Mouse (Mus musculus) ES-CJ7 (cell line): Measurements from ENCODE around the gene Grin2c.
A peak's percentile ranks its signal among the peaks of the same experiment; 100 is the strongest.

Source experiments
- DNase-seq: peaks from one replicate; pipeline ENCODE4 v3.0.0; 2011; ENCODE audit warnings: low read depth, low spot score

The Grin2c gene

DNA sequence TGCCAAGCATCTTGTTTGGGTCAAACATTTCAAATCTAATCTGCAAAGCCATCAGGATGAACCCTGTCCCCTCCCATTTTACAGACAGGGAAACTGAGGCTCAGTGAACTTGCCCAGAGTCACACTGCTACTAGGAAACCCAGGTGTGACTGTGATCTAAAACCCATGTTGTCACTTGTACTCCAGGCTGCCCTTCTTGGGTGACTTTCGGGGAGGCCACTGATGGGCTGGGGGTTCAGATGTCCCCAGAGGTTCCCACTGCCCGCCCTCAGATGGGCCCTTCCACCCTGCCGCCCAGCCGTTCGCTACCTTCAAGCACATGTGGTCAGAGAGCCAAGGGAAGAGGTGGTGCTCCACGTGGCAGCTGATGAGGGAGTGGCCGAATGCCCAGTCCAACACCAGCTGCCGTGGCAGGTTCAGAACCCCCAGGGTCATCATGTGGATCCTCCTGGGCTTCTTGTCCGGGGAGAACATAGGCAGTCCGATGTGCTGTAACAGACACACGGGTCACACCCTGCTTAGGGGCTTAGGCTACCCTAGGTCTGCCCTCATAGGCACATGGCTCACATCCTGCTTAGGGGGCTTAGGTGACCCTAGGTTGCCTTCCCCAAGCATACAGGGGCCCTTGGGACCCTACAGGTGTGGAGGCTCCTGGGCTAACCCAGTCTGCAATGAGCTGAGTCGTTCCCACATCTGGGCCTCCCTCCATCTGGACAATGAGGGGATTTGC lies 17.0 kb upstream of the Grin2c start:
- no peak for DNase-seq

DNA sequence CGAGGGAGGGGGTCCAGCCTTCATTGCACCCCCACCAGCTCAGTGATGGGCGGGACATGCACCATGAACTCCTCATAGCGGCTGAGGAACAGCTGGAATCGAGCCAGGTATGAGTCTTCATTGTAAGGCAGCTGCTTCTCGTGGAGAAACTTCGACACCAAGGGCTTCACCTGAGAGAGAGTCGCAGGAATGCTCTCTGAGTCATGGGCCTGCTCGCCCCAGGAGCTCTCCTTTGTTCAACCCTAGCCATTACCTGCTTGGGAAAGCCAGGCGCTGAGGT lies 16.4 kb upstream of the Grin2c start:
- DNase-seq, result no peak

DNA sequence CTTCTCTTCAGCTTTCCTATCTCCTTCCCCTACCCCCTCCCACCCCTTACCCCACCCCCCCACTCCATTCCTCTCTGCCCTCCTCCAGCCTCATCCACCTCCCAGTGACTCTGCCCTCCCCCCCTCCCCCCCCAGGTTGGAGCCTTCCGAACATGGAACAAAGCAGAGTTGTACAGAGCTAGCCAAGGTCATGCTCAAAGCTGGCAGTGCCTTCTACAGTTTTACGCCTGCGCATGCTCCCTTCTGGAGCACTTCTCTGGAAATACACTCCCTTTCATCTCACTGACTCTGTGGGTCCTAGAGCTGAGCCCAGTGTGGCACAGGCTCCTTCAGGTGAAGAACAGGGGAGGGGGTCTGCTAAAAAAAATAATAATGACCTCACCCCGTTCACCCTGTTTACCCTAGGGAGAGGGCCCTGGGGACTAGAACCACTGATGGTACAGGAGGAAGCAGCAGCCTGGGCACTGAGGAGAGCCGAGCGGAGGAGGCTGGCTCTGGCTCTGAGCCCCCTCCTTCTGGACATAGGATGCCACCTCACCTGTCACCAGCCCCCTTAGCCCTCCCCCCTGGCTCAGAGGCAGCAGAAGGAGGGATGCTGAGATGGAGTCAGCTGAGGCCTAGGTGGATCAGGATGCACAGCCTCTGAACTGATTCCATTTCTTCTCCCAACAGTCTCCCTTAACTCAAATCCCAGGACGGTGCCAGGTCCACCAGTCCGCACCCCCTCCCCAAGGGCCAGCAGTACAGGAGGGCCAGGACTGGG lies 15.9 kb upstream of the Grin2c start:
- DNase-seq, result no peak

DNA sequence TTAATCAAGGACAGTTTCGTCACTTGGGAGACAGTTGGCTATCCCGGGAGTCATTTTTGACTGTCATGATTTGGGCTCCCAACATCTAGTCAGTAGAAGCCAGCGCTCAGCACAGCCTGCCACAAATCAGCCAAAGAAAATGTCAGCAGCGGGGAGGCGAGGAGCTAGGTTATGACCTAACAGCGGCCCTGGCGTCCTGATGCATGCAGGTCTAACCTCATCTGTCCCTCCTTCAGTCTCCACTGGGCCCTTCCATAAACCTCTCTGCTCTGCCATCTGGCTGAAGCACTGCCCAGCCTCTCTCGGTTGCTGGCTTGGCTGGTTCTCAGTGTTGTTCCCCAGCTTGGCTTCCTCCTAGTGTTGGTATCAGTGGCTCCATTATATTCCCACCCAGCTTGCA lies 15.3 kb upstream of the Grin2c start:
- no peak for DNase-seq

DNA sequence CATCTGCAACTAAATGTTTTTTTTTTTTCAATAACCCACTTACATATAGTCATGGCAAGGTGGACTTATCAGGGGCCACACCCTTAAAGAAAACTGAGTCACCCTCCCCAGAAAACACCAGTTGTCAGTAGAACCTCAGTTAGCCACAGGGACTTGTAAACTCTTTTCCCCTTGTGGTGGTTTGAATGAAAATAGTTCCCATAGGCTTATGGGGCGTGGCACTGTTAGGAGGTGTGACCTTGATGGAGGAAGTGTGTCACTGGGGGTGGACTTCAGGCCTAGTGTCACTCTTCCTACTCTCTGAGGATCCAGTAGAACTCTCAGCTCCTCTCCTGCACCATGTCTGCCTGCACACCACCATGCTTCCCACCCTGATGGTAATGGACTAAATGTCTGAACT lies 12.7 kb upstream of the Grin2c start:
- DNase-seq, result peak; percentile 66

DNA sequence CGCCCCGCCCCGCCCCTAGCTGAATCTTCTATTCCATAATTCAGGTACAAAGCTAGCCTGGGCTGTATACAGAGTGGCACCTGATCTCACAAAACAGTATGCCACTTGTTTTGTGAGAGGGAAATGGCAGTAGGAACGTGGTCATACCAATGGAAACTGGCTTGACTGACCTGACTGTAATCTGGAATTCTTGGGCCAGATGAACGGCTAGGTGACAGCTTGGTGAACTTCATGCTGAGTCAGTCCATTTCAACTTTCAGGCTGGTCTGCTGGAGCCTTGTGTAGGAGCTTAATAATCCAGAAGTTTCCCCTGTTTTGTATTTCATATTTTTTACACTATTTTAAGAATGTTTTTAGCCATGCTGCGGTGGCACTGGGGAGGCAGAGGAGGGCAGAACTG lies 11.1 kb upstream of the Grin2c start:
- DNase-seq, result no peak

DNA sequence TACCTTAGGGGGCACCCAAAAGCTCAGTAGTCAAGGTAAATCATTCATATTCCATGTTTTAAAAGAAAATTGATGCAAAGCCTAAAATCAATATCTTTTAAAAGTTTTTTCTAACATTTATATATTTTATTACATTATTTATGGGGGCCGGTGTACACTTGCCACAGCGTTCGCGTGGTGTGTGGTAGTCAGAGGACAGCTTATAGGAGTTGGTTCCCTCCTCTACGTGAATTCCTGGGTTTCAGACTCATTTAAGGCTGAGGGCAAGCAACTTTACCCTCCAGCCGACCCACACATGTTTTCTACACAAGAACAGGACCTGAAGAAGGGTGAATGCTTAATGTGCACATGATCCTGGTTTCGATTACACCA lies 10.5 kb upstream of the Grin2c start:
- no peak for DNase-seq

DNA sequence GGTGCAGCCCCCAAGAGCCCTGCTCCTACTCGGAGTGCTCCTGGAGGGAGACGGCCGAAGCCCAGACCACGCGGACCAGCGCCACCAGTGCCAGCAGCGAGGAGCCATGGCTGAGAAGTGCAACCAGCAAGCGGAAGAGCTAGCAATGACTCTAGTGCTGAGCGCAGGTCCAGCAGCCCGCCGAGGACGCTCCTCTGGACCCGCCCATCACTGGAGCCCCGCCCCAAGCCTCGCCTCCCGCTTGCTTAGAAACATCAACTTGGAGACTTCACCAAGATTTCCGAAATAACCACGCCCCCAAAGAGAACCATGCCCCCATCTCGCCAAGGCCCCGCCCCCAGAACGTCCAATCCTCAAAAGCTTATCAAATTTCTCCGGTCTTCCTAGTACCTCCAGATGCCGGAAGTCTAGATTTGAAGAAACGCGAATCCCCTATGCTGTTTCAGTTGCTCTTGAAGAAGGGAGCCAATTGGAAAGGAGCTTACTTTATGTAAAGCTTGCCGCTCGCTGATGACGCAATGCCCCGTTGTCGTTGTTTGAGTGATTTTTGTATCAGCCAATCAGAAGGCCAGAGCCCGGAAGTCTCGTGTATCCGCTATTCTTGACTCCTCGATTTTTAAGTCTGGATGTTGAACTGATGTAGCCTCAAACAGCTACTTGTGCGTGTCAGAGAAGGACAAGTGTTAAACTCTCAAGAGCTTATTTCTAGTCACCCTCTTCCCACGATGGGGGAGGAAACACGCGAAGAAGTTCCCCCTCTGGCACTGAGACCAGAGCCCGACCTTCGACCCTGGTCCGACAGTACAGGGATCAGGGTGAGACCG lies 9.9 kb upstream of the Grin2c start, which contains the start of gene Fdxr:
TSS of gene Fdxr (minus strand) at position 271 of the 824 bp plus-strand sequence.
- peak; percentile 100 for DNase-seq

DNA sequence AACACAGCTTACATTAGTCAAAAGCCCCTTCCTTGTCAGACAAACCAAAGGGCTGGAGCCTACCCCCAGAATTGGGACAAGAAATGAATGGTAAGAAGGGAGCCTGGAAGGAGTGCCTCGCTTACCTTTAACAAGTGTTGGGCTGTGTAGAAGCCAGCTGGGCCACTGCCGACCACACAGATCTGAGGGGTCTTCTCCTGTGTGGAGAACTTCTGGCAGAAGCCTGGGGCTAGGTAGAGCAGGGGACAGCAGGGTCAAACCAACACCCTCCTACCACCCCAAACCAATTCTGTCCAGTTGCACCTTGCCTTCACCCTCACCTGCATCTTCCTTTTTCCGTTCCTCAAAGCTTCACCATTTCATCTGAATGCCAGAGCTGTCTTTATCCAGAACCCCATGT lies 8.9 kb upstream of the Grin2c start:
- no peak for DNase-seq

DNA sequence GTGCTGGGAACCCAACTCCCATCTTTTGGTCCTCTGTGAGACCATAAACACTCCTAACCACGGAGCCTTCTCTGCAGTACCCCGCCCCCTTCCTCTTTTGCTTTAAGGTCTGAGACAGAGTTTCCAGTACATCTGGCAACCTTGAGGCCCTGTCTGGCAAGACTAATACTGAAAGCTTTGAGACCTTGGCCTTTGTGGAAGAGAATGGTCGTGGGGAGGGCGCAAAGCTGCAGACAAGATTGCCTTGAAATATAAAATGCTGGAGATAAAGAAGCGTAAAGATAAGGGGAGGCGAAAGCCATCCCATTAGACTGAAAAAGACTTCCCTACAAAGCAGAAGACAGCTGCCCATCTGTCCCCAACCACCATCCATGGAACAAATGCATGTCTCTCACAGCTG lies 8.5 kb upstream of the Grin2c start:
- DNase-seq, result no peak

DNA sequence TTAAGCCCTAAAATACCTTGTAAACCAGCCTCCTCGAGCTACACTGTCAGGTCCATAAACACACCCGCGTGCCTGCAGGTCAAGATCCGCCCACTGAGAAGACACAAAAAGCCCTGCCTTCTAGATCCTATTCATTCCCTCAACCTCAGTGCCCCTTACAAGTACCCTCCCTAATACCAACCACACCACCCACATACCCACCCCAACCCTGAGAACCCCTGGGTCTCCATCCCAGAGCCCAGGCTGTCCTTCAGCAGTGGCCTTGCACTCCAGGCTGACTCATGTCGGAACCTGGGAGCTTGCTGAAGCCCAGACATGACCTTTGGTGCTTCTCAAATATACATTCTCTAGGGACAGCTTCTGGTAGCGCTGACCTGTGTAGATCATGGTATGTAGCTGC lies 7.7 kb upstream of the Grin2c start:
- DNase-seq, result no peak

DNA sequence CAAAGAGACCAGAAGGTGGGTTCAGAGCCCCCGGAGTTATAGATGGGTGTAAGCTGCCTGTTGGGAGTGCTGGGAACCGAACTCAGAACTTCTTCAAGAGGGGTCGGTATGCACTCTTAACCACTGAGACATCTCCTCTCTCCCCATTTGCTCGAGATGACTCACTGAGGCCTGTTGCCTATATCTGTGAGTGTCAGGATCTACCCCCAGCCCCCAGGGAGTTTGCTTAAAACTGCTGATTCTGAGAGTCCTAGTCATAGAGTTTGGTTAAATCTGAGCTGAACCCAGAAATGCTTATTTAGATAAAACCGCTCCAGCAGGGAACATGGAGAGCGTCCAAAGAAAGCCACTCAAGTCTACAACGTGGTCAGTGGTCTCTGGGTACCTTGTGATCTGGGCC lies 7.1 kb upstream of the Grin2c start:
- DNase-seq, result no peak

DNA sequence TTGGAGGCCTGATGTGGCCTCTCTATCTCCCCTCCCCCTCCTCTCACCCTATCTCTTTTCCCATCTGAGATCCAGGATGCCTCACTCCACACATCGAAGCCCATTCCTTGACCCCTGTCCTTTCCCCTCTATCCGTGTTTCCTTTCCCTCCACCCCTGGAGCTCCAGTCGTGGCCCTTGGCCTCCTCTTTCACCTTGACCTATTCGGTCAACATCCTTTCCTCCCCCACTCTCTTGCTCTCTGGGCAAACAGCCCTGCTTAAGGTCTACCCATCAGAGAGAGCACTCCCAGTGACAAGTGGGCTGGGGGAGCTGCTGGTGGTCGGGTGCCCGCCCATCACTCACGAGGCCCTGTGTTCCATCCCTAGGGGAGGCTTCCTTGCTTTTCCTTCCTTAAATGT lies 6.7 kb upstream of the Grin2c start:
- no peak for DNase-seq

DNA sequence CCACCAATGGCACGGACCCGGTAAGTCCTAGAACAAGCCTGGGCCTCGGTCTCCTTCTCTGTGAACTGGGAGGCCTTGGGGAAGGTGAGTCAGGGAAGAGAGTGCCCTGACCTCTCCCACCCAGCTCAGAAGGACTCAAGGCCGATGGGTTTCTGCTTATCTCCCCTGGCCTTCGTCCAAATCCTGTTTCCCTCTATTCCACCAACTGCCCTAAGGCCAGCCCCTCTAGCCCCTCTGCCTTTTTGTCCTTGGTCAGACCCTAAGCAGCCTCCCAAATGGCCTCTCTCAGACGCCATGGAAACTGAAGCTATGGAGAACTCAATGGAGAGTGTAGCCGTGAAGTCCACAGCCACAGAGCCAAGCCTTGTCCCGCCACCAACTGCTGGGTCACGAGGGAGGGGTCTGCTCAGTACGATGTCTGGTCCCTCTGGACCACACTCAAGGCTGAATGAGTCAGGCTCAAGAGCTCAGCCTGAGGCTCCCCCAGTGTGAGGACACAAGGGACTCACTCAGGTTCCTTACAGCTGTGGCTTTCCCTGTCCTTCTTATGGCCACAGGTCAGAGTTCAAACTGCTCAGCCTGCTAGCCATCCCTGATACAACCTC lies 6.0 kb upstream of the Grin2c start:
- no peak for DNase-seq

DNA sequence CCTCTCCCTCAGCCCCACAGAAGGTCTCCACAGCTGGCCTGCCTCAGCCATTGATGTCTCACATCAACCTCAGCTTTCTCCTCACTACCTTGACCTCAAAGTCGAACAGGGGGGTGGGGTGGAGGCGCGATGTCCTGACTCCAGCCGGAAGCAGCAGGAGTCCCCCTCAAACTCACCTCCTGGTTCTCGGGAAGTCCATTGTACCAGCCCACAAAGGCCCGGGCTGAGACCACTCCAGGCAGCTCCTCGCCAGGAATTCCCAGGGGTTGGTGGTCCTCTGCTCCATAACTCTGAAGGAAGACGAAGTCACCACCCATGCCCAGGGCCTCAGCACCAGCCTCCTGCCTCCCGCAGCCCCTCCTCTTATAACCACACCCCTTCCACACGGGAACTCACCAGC lies 4.4 kb upstream of the Grin2c start:
- no peak for DNase-seq

DNA sequence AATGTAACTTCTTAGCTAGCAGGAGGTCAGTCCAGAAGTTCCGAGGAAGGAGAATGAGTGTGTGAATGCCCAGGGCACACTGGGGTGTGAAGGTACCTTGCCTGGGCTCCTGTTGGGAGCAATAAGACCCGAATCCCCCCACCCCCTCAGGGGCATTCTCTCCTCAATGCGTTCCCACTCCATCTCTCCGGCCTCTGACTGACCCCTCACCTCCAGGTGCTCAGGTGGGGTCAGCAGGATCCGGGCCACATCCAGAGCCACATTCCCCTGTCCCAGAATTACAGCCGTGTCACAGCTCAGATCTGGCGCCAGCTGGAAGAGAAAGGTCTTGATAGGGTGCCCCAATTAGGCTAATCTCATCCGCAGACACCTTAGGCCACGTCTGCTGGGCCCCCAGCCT lies 4.0 kb upstream of the Grin2c start:
- DNase-seq, result no peak

DNA sequence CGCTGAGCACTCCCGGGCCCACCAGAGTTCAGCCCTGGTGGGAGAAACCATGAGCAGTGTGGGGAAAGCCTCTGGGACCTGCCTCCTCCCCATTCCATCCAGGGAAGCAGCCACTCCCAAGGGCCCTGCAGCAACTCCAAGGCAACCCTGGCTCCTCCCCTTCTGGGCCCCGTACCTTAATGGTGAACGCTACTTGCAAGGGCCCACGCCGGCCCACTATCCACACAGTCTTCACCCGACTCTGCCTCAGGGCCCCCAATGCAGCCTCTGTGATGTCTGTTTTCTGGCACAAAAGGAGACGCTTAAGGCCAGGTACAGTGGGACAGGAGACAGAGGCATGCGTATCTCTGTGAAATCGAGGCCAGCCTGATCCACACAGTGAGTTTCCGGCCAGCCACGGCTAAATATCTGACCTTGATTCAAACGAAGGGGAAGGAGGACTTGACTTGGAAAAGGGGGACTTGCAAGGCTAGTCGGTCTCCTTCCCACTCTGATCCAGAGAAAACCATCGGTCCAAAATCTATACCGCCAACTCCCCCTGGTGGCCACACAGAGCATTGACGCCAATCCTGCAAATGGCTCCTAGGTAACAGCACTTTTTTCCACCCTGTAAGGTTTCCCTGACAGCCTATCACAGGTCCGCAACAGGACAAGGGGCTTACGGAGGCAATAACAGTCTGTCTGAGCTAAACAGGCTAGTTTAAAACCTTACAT lies 3.3 kb upstream of the Grin2c start:
- peak; percentile 81 for DNase-seq

DNA sequence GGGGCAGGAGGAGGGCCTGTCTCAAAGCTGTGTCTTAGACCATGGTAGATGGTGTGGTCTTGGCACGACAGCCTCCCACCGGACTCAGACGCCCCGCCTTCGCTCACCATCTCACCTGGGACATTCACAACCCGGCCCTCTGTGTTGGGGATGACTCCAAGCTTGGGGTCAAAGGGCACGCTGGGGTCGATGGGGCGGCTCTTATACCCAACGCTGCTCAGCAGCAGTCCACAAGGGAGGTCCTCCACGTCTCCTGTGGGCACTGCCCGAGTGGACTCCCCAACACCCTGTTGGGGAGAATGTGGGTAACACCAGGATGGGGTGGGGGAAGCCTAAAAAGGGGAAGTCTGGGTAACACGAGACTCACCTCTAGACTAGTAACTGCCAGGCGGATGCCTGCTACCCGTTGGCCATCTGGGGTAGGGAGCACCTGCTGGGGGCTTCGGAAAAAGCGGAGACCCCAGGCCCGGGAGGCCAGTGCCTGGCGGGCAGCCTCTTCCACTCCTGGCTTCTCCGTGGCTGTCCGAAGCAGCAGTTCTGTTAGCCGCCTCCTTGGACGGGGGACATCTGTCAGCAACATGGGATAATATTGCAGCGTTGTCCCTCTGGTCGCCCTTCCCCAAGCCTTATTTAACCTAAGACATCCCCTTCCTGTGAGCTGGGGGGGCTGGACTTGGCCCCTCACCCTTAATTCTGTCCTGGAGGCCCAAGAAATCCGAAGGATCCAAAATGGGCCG lies 2.5 kb upstream of the Grin2c start:
- DNase-seq, result no peak

DNA sequence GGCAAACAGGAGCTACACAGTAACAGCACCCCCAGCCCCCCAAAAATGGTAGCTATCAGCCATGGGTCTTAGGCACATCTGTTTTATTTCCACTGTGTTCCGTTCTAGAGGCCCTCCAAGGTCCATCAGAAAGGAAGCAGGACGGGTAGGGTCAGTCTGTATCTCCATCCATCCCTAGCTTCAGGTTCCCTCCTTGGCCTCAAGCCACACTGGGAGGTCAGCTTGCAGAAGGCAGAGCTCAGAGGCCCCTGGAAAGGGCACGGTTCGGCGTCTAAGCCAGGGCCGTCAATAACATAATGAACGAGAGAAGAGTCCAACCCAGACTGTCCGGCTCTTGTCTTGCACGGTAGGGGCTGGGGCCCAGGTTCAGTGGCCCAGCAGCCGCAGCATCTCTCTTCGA lies 915 bp upstream of the Grin2c start:
- DNase-seq, result no peak

DNA sequence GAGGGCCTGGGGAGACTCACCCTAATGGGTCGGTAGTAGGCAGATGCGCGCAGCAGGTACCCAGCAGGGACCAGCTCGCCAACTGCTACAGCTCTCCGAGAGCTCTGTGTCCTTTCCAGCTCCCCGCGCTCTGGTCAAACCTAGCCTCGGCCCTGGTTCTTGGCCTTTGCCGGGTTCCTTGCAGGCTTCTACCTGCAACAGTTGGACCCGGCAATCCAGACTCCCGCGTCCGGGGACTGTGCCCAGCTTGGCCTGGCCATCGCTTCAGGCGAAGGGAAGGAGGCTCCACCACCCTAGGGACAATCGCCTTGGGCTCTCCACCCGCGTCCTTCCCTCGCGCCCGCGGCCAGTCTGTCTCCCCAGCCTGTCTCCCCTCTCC lies 654 bp downstream of the Grin2c start:
- no peak for DNase-seq

DNA sequence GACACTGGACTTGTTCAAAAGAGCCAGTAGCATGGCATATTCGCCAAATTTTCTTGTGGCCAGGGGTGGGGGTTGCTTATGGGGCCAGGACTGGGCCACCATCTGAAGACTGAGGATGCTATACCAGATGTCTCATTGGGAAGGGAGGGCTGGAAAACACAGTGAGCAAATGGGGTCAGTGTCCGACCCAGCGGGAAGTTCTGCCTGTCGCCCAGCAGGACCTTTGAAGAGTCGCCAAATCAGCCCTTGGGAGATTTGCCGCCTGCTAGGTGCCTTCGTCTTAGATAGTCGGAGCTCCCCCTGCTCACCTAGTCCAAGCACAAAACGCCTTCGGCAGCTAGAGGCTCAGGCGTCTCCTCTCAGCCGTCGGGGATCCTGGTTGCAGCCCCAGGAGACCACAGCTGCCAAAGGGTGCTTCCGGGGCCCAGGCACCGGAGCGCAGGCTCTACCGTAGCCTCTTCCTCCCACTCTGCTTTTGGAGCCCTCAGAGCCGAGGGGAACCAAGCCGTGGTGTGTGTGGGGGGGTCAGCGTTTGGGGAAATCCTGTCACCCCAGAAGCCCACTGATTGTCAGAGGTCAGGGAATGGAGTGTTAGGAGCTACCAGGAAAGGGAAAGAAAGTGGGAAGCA lies 1.2 kb downstream of the Grin2c start:
- no peak for DNase-seq
